Mouse (Mus musculus): ENCODE results near the gene Erv3.
A peak's percentile ranks its signal among the peaks of the same experiment; 100 is the strongest.
"Not testable (repeated sequence)": the region's sequence is repeated elsewhere in the genome, so short reads cannot be mapped to it uniquely, and the experiment has no call there.

The Erv3 gene

GRCm38 (mm10) chr2:131862617-131863275 lies 3.2 kb upstream of the Erv3 start:
- no peak for DNase-seq

- DNase-seq, result no peak
Observed at GRCm38 (mm10) chr2:131857838-131858237, 1.7 kb downstream of the Erv3 start.

GRCm38 (mm10) chr2:131853719-131854118 lies 5.8 kb downstream of the Erv3 start:
- no peak for DNase-seq

GRCm38 (mm10) chr2:131851333-131852092 lies 8.0 kb downstream of the Erv3 start:
- no peak for DNase-seq

GRCm38 (mm10) chr2:131850047-131850446 lies 9.5 kb downstream of the Erv3 start:
- no peak for DNase-seq

- peak; percentile 17 for DNase-seq
Observed at GRCm38 (mm10) chr2:131847501-131848359, 11.8 kb downstream of the Erv3 start.

GRCm38 (mm10) chr2:131846811-131847210 lies 12.7 kb downstream of the Erv3 start:
- DNase-seq, result no peak

- peak; percentile 17 for DNase-seq
Observed at GRCm38 (mm10) chr2:131846132-131846710, 13.3 kb downstream of the Erv3 start.

GRCm38 (mm10) chr2:131845671-131846070 lies 13.9 kb downstream of the Erv3 start:
- no peak for DNase-seq

- no peak for DNase-seq
Observed at GRCm38 (mm10) chr2:131842568-131842967, 17.0 kb downstream of the Erv3 start.

- no peak for DNase-seq
Observed at GRCm38 (mm10) chr2:131841321-131841693, 18.2 kb downstream of the Erv3 start.

- no peak for DNase-seq
Observed at GRCm38 (mm10) chr2:131840611-131841320, 18.8 kb downstream of the Erv3 start.

GRCm38 (mm10) chr2:131834296-131834695 lies 25.3 kb downstream of the Erv3 start:
- DNase-seq, result no peak

GRCm38 (mm10) chr2:131831861-131832260 lies 27.7 kb downstream of the Erv3 start:
- no peak for DNase-seq

- DNase-seq, result not testable (repeated sequence)
Observed at GRCm38 (mm10) chr2:131830945-131831344, 28.6 kb downstream of the Erv3 start.

GRCm38 (mm10) chr2:131827999-131828975 lies 31.3 kb downstream of the Erv3 start:
- peak; percentile 85 for DNase-seq

- DNase-seq, result no peak
Observed at GRCm38 (mm10) chr2:131827026-131827687, 32.4 kb downstream of the Erv3 start.

GRCm38 (mm10) chr2:131825498-131825897 lies 34.0 kb downstream of the Erv3 start:
- DNase-seq, result no peak

GRCm38 (mm10) chr2:131823931-131824330 lies 35.6 kb downstream of the Erv3 start:
- DNase-seq, result no peak

GRCm38 (mm10) chr2:131822492-131822891 lies 37.1 kb downstream of the Erv3 start:
- DNase-seq, result no peak

GRCm38 (mm10) chr2:131821708-131821990 lies 37.9 kb downstream of the Erv3 start:
- no peak for DNase-seq

Data from lung, postnatal 10 days (tissue).